Mouse (Mus musculus) limb, embryonic 11.5 days (tissue): ENCODE results near the gene Supt5. TPM values are rescaled to one million over a fixed set of nuclear protein-coding genes. Genes with fewer than 3 reads are reported as not detected.
A peak's percentile ranks its signal among the peaks of the same experiment; 100 is the strongest.

ENCODE experiments used
- ATAC-seq: fragments of 200-750 bp; cut with Nextera tagmentation; 2 replicates; pipeline ENCODE4 v1.8.0; 2017; ENCODE audit warnings: low read depth; ENCODE audit not compliant: insufficient number of reproducible peaks, low FRiP score, low TSS enrichment
- DNase-seq: peaks from one replicate; pipeline ENCODE4 v3.0.0-alpha.2; 2015; ENCODE audit warnings: low spot score
- H3K27ac ChIP-seq: fragments of 300-500 bp; sonication (generic); replicated peaks from 2 replicates; pipeline ENCODE4 v1.5.1; 2014; ENCODE audit warnings: low read depth, mild to moderate bottlenecking, low read length
- H3K27me3 ChIP-seq: fragments of 300-500 bp; sonication (generic); 2 replicates; pipeline ENCODE4 v1.6.1; 2014; ENCODE audit warnings: mild to moderate bottlenecking, low read length, mixed read lengths; ENCODE audit not compliant: control insufficient read depth, insufficient read depth
- H3K36me3 ChIP-seq: fragments of 300-500 bp; sonication (generic); 2 replicates; pipeline ENCODE4 v1.6.1; 2014; ENCODE audit warnings: mild to moderate bottlenecking, low read length, moderate library complexity, mixed read lengths; ENCODE audit not compliant: control insufficient read depth, insufficient read depth
- H3K4me1 ChIP-seq: fragments of 300-500 bp; sonication (generic); 2 replicates; pipeline ENCODE4 v1.6.1; 2014; ENCODE audit warnings: low read length, mixed read lengths; ENCODE audit not compliant: control insufficient read depth, insufficient read depth
- H3K4me2 ChIP-seq: fragments of 300-500 bp; sonication (generic); 2 replicates; pipeline ENCODE4 v1.6.1; 2014; ENCODE audit warnings: low read depth, mild to moderate bottlenecking, moderate library complexity; ENCODE audit not compliant: severe bottlenecking
- H3K4me3 ChIP-seq: fragments of 300-500 bp; sonication (generic); 2 replicates; pipeline ENCODE4 v1.5.1; 2014; ENCODE audit warnings: low read depth, low read length
- H3K9ac ChIP-seq: fragments of 300-500 bp; sonication (generic); 2 replicates; pipeline ENCODE4 v1.6.1; 2014; ENCODE audit warnings: mild to moderate bottlenecking, low read length
- H3K9me3 ChIP-seq: fragments of 300-500 bp; sonication (generic); 2 replicates; pipeline ENCODE4 v1.6.1; 2016; ENCODE audit warnings: low read length; ENCODE audit not compliant: control insufficient read depth
- WGBS: fragments of 180-500 bp; shearing (Covaris S2); extraction: QIAGEN DNeasy Blood & Tissue Kit; methylation state at CpG from one replicate; pipeline ENCODE4 v1.1.7; 2014; 5-methylcytosine and 5-hydroxymethylcytosine counted together
- polyA plus RNA-seq: library from polyadenylated mRNA; unstranded; fragments of >200 nt; fragmentation: Nextera tagmentation; extraction: Ambion mirVana; gene quantifications from 2 replicates; pipeline ENCODE4 v1.2.1, GENCODE M21; 2014

The Supt5 gene
- polyA plus RNA-seq, 1 experiment from 2014 or later, result 89.0 TPM

GRCm38 (mm10) chr7:28382981-28383396 lies 44.4 kb upstream of the Supt5 start:
- no peak for DNase-seq
- H3K27ac ChIP-seq, result peak overlapping the region; percentile 95
- H3K36me3 ChIP-seq, result peaks cover 5% of the 10 kb centered on the region; the same call in 1 of the 2 replicates
- no peak overlapping the region; the same call in 1 of the 2 replicates for H3K4me2 ChIP-seq
- no peak for ATAC-seq
- no peak overlapping the region; the same call in 1 of the 2 replicates for H3K9ac ChIP-seq
- WGBS, result 77% methylated on average over 11 of the region's 11 CpGs
- H3K4me1 ChIP-seq, result peaks cover 39% of the 10 kb centered on the region
- no peak overlapping the region for H3K4me3 ChIP-seq
- no peaks in the 10 kb centered on the region for H3K9me3 ChIP-seq
- H3K27me3 ChIP-seq, result no peaks in the 10 kb centered on the region

GRCm38 (mm10) chr7:28382347-28382951 lies 43.9 kb upstream of the Supt5 start:
- Histone ChIP-seq H3K27me3 (no peaks in the 10 kb centered on the region), H3K9ac (peak overlapping the region; percentile 7; the same call in 1 of the 2 replicates), H3K4me2 (peak overlapping the region; percentile 50; the same call in 1 of the 2 replicates), H3K27ac (peak overlapping the region; percentile 95), H3K36me3 (peaks cover 3% of the 10 kb centered on the region; the same call in 1 of the 2 replicates), H3K4me3 (peak overlapping the region; percentile 16; the same call in 1 of the 2 replicates), H3K4me1 (peaks cover 44% of the 10 kb centered on the region), H3K9me3 (no peaks in the 10 kb centered on the region)
- no peak for DNase-seq
- ATAC-seq, result peak; percentile 9; the same call in 1 of the 2 replicates
- WGBS, result 53% methylated on average over 11 of the region's 12 CpGs

GRCm38 (mm10) chr7:28381938-28382337 lies 43.4 kb upstream of the Supt5 start:
- Histone ChIP-seq H3K27me3 (no peaks in the 10 kb centered on the region), H3K4me1 (peaks cover 45% of the 10 kb centered on the region), H3K4me2 (peak overlapping the region; percentile 50), H3K36me3 (peaks cover 3% of the 10 kb centered on the region; the same call in 1 of the 2 replicates), H3K9me3 (no peaks in the 10 kb centered on the region), H3K27ac (peak overlapping the region; percentile 95), H3K4me3 (peak overlapping the region; percentile 16), H3K9ac (peak overlapping the region; percentile 58; the same call in 1 of the 2 replicates)
- WGBS, result 1% methylated on average over 20 of the region's 20 CpGs
- ATAC-seq, result peak; percentile 37; the same call in 1 of the 2 replicates
- DNase-seq, result peak; percentile 85

GRCm38 (mm10) chr7:28381017-28381790 lies 42.7 kb upstream of the Supt5 start:
- 5% methylated on average over 30 of the region's 30 CpGs for WGBS
- peak overlapping the region; percentile 58; the same call in 1 of the 2 replicates for H3K9ac ChIP-seq
- ATAC-seq, result 0 out of 2 replicates have a peak, but pooled peaks have one; percentile 17
- no peaks in the 10 kb centered on the region for H3K27me3 ChIP-seq
- peak overlapping the region; percentile 16 for H3K4me3 ChIP-seq
- peak overlapping the region; percentile 95 for H3K27ac ChIP-seq
- DNase-seq, result peak; percentile 63
- H3K9me3 ChIP-seq, result no peaks in the 10 kb centered on the region
- H3K4me1 ChIP-seq, result peaks cover 48% of the 10 kb centered on the region
- peak overlapping the region; percentile 50 for H3K4me2 ChIP-seq
- peaks cover 3% of the 10 kb centered on the region; the same call in 1 of the 2 replicates for H3K36me3 ChIP-seq

GRCm38 (mm10) chr7:28380237-28381016 lies 41.9 kb upstream of the Supt5 start, which contains the start of gene Zfp36:
Gene Zfp36, minus strand, starts transcription at chr7:28380253.
- Histone ChIP-seq H3K9me3 (no peaks in the 10 kb centered on the region), H3K4me1 (peaks cover 50% of the 10 kb centered on the region), H3K4me2 (peak within 1 kb of the TSS; percentile 96), H3K9ac (peak within 1 kb of the TSS; percentile 78), H3K36me3 (peaks cover under 1% of the 10 kb centered on the region; the same call in 1 of the 2 replicates), H3K27ac (peak within 1 kb of the TSS; percentile 95), H3K4me3 (peak within 1 kb of the TSS; percentile 64), H3K27me3 (no peaks in the 10 kb centered on the region)
- ATAC-seq, result no peak
- WGBS, result 55% methylated on average over 17 of the region's 17 CpGs
- no peak for DNase-seq

GRCm38 (mm10) chr7:28378769-28379651 lies 40.5 kb upstream of the Supt5 start:
- Histone ChIP-seq H3K27ac (peak overlapping the region; percentile 77), H3K4me1 (peaks cover 50% of the 10 kb centered on the region), H3K36me3 (no peaks in the 10 kb centered on the region), H3K27me3 (no peaks in the 10 kb centered on the region), H3K4me2 (peak overlapping the region; percentile 96), H3K4me3 (peak overlapping the region; percentile 64), H3K9me3 (no peaks in the 10 kb centered on the region), H3K9ac (peak overlapping the region; percentile 78)
- peak; percentile 88 for DNase-seq
- 0 out of 2 replicates have a peak, but pooled peaks have one; percentile 6 for ATAC-seq
- WGBS, result 1% methylated on average over 48 of the region's 53 CpGs

- ATAC-seq (no peak), DNase-seq (no peak)
- WGBS, result 40% methylated on average over 32 of the region's 32 CpGs
- Histone ChIP-seq H3K9ac (peak overlapping the region; percentile 78), H3K4me2 (peak overlapping the region; percentile 96), H3K36me3 (no peaks in the 10 kb centered on the region), H3K4me1 (peaks cover 49% of the 10 kb centered on the region), H3K9me3 (no peaks in the 10 kb centered on the region), H3K27me3 (no peaks in the 10 kb centered on the region), H3K27ac (no peak overlapping the region), H3K4me3 (peak overlapping the region; percentile 64)
These were observed 39.6 kb upstream of the Supt5 start for GRCm38 (mm10) chr7:28378066-28378690.
